Mouse (Mus musculus) hindbrain, embryonic 16.5 days (tissue): ENCODE data around the gene Lgr5. TPM values are rescaled to one million over a fixed set of nuclear protein-coding genes. Genes with fewer than 3 reads are reported as not detected.

Source experiments
- ATAC-seq: fragments of 200-750 bp; cut with Nextera tagmentation; 2 replicates; pipeline ENCODE4 v1.8.0; 2017; ENCODE audit warnings: moderate TSS enrichment, moderate library complexity
- H3K27ac ChIP-seq: fragments of 300-500 bp; sonication (generic); 2 replicates; pipeline ENCODE4 v1.5.1; 2014; ENCODE audit warnings: low read depth, mild to moderate bottlenecking, control low read depth, low read length, moderate library complexity
- H3K27me3 ChIP-seq: fragments of 300-500 bp; sonication (generic); replicated peaks from 2 replicates; pipeline ENCODE4 v1.6.1; 2014; ENCODE audit warnings: low read length; ENCODE audit not compliant: control insufficient read depth, insufficient read depth
- H3K36me3 ChIP-seq: fragments of 300-500 bp; sonication (generic); 2 replicates; pipeline ENCODE4 v1.6.1; 2014; ENCODE audit warnings: mild to moderate bottlenecking, low read length, moderate library complexity, mixed read lengths; ENCODE audit not compliant: control insufficient read depth, insufficient read depth
- H3K4me1 ChIP-seq: fragments of 300-500 bp; sonication (generic); 2 replicates; pipeline ENCODE4 v1.6.1; 2014; ENCODE audit warnings: low read depth, low read length; ENCODE audit not compliant: control insufficient read depth, insufficient read depth
- H3K4me2 ChIP-seq: fragments of 300-500 bp; sonication (generic); 2 replicates; pipeline ENCODE4 v1.6.1; 2014; ENCODE audit warnings: mild to moderate bottlenecking, low read length, control low read depth, moderate library complexity
- H3K4me3 ChIP-seq: fragments of 300-500 bp; sonication (generic); 2 replicates; pipeline ENCODE4 v1.5.1; 2014; ENCODE audit warnings: mild to moderate bottlenecking, low read length, control low read depth, moderate library complexity
- H3K9ac ChIP-seq: fragments of 300-500 bp; sonication (generic); 2 replicates; pipeline ENCODE4 v1.6.1; 2014; ENCODE audit warnings: low read depth, mild to moderate bottlenecking, control low read depth, low read length, moderate library complexity
- H3K9me3 ChIP-seq: fragments of 300-500 bp; sonication (generic); 2 replicates; pipeline ENCODE4 v1.6.1; 2014; ENCODE audit warnings: mild to moderate bottlenecking, low read length, moderate library complexity; ENCODE audit not compliant: control insufficient read depth
- WGBS: fragments of 180-500 bp; shearing (Covaris S2); extraction: QIAGEN DNeasy Blood & Tissue Kit; methylation state at CpG from one replicate; pipeline ENCODE4 v1.1.7; 2014; 5-methylcytosine and 5-hydroxymethylcytosine counted together
- polyA plus RNA-seq: library from polyadenylated mRNA; unstranded; fragments of >200 nt; fragmentation: Nextera tagmentation; extraction: Ambion mirVana; gene quantifications from 2 replicates; pipeline ENCODE4 v1.2.1, GENCODE M21; 2015

Lgr5 gene
- polyA plus RNA-seq, 1 experiment from 2014 or later: 2.8 TPM

- H3K9me3 ChIP-seq: no peaks in the 10 kb centered on the region
- H3K9ac ChIP-seq: no peak overlapping the region
- H3K36me3 ChIP-seq: no peaks in the 10 kb centered on the region
- H3K27me3 ChIP-seq: no peaks in the 10 kb centered on the region
- H3K4me2 ChIP-seq: no peak overlapping the region
- no peak for ATAC-seq
- no peaks in the 10 kb centered on the region for H3K4me1 ChIP-seq
- H3K4me3 ChIP-seq: no peak overlapping the region
- no peak overlapping the region for H3K27ac ChIP-seq
- 69% methylated on average over 12 of the region's 12 CpGs for WGBS
Observed at GRCm38 (mm10) chr10:115561136-115561880, 26.3 kb downstream of the Lgr5 start.

DNA sequence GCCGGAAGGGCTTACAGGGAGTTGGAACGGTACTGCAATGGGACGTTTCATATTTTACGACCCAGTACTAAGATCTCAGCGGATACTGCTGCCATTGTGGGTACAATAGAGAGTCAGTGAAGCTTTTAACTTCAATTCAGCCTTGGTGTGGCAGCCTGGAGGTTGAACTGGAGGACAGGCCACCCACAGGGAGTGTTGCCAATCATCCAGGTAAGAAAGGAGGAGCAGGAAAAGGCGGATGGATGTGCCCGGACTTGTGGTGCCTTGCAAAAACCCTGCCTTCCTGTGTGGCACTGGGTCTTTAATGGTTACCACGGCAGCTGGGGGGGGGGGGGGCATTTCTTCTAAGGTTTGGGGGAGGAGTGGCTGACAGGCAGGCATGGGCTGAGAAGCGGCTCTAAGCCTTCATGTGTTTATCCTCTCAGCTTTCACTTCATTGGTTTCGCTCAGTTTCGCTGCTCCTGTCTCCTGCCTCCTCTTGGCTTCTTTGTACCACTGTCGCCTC lies 30.8 kb downstream of the Lgr5 start:
- peak; percentile 42 for ATAC-seq
- H3K9ac ChIP-seq: no peak overlapping the region
- H3K9me3 ChIP-seq: no peaks in the 10 kb centered on the region
- H3K27ac ChIP-seq: no peak overlapping the region
- H3K36me3 ChIP-seq: no peaks in the 10 kb centered on the region
- H3K4me2 ChIP-seq: peak overlapping the region; percentile 12; the same call in 1 of the 2 replicates
- no peaks in the 10 kb centered on the region for H3K4me1 ChIP-seq
- 20% methylated on average over 12 of the region's 12 CpGs for WGBS
- no peaks in the 10 kb centered on the region for H3K27me3 ChIP-seq
- H3K4me3 ChIP-seq: no peak overlapping the region

- 66% methylated on average over 2 of the region's 2 CpGs for WGBS
- H3K4me1 ChIP-seq: no peaks in the 10 kb centered on the region
- ATAC-seq: no peak
Observed at GRCm38 (mm10) chr10:115555191-115555765, 32.3 kb downstream of the Lgr5 start.

DNA sequence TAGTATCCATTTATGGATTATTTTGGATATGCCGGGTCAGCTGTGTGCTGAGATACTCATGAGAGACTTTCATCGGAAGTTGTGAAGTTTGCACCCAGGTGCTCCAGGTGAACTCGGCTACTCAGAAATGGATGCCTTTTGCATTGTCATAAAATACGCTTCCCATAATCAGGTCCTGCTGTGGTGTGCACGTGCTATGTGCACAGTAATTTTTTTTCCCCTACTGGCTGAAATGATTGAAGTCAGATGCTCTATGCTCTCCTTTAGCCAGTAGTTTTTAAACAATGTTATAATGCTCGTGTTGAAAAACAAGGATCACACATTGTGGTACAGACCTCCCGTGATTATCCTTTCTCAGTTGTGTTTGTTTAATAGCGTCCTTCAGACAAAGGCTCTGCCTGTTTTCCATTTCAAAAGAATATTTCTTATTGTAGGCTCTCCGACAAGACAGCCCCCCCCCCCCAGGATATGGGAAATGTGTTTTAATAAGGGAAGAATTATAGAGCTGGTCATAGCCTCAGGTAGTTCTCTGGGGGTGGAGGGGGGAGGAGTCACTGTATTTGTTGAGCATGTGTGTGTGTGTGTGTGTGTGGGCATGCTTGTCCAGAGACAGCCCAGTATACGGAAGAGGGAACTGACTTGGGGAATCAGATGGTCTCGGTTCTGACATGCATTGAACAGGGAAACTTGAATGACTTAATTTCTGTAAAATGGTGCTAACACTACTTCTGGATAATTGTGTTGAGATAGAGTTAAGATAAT lies 34.0 kb downstream of the Lgr5 start:
- Histone ChIP-seq H3K4me2 (no peak overlapping the region), H3K9ac (no peak overlapping the region), H3K36me3 (no peaks in the 10 kb centered on the region), H3K27ac (no peak overlapping the region), H3K27me3 (no peaks in the 10 kb centered on the region), H3K4me1 (no peaks in the 10 kb centered on the region), H3K4me3 (no peak overlapping the region), H3K9me3 (no peaks in the 10 kb centered on the region)
- no peak for ATAC-seq
- 42% methylated on average over 11 of the region's 11 CpGs for WGBS

More at GRCm38 (mm10) chr10:115555191-115555765, 32.3 kb downstream of the Lgr5 start:
- H3K9ac ChIP-seq: no peak overlapping the region
- no peak overlapping the region for H3K27ac ChIP-seq
- no peaks in the 10 kb centered on the region for H3K27me3 ChIP-seq
- no peak overlapping the region for H3K4me3 ChIP-seq
- H3K9me3 ChIP-seq: no peaks in the 10 kb centered on the region
- H3K36me3 ChIP-seq: no peaks in the 10 kb centered on the region
- no peak overlapping the region for H3K4me2 ChIP-seq

- ATAC-seq: no peak
- Histone ChIP-seq H3K4me3 (no peak overlapping the region), H3K4me1 (no peaks in the 10 kb centered on the region), H3K9me3 (no peaks in the 10 kb centered on the region), H3K27ac (no peak overlapping the region), H3K36me3 (no peaks in the 10 kb centered on the region), H3K4me2 (no peak overlapping the region), H3K9ac (no peak overlapping the region), H3K27me3 (no peaks in the 10 kb centered on the region)
- WGBS: 88% methylated on average over 3 of the region's 3 CpGs
Observed at GRCm38 (mm10) chr10:115551069-115551468, 36.5 kb downstream of the Lgr5 start.

- no peaks in the 10 kb centered on the region for H3K36me3 ChIP-seq
- H3K27ac ChIP-seq: no peak overlapping the region
- no peak overlapping the region for H3K9ac ChIP-seq
- no peaks in the 10 kb centered on the region for H3K9me3 ChIP-seq
- H3K4me2 ChIP-seq: no peak overlapping the region
- H3K4me1 ChIP-seq: no peaks in the 10 kb centered on the region
- H3K4me3 ChIP-seq: no peak overlapping the region
- WGBS: 41% methylated on average over 7 of the region's 7 CpGs
- H3K27me3 ChIP-seq: no peaks in the 10 kb centered on the region
- peak; percentile 61; the same call in 1 of the 2 replicates for ATAC-seq
Observed at GRCm38 (mm10) chr10:115550253-115550652, 37.3 kb downstream of the Lgr5 start.

GRCm38 (mm10) chr10:115542917-115543316 lies 44.7 kb downstream of the Lgr5 start:
- WGBS: 80% methylated on average over 6 of the region's 6 CpGs
- Histone ChIP-seq H3K9ac (no peak overlapping the region), H3K9me3 (no peaks in the 10 kb centered on the region), H3K27ac (no peak overlapping the region), H3K36me3 (no peaks in the 10 kb centered on the region), H3K4me2 (no peak overlapping the region), H3K27me3 (no peaks in the 10 kb centered on the region), H3K4me3 (no peak overlapping the region), H3K4me1 (no peaks in the 10 kb centered on the region)
- ATAC-seq: no peak

GRCm38 (mm10) chr10:115530746-115531145 lies 56.8 kb downstream of the Lgr5 start:
- no peaks in the 10 kb centered on the region for H3K36me3 ChIP-seq
- H3K9me3 ChIP-seq: no peaks in the 10 kb centered on the region
- H3K27me3 ChIP-seq: no peaks in the 10 kb centered on the region
- 80% methylated on average over 2 of the region's 2 CpGs for WGBS
- ATAC-seq: no peak
- H3K4me3 ChIP-seq: no peak overlapping the region
- H3K9ac ChIP-seq: no peak overlapping the region
- H3K4me2 ChIP-seq: no peak overlapping the region
- H3K4me1 ChIP-seq: no peaks in the 10 kb centered on the region
- no peak overlapping the region for H3K27ac ChIP-seq

DNA sequence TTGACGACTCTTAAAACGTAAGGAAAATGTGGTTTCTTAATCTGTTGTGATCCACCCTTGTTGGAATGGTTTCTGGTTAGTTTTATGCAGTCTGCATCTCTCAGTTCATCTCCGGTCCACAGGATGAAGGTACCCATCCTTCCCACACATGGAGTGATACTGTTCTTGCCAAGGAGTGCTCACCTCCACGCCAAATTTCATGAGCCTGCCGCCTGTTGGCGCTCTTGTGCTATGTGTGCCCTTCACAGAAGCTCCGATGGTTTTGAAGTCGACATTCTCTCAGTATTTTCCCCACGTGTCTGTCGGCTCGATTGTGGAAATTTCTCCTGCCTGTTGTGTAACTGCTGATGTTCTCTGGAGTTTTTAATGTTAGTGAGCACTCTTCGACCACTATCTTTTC lies 57.8 kb downstream of the Lgr5 start:
- Histone ChIP-seq H3K4me1 (no peaks in the 10 kb centered on the region), H3K4me3 (no peak overlapping the region), H3K36me3 (no peaks in the 10 kb centered on the region), H3K4me2 (no peak overlapping the region), H3K9ac (no peak overlapping the region), H3K27ac (no peak overlapping the region), H3K9me3 (no peaks in the 10 kb centered on the region), H3K27me3 (no peaks in the 10 kb centered on the region)
- no peak for ATAC-seq
- WGBS: 86% methylated on average over 12 of the region's 12 CpGs
